ENCODE assay signal across 17 mouse cellular contexts in the genomic region with DNA sequence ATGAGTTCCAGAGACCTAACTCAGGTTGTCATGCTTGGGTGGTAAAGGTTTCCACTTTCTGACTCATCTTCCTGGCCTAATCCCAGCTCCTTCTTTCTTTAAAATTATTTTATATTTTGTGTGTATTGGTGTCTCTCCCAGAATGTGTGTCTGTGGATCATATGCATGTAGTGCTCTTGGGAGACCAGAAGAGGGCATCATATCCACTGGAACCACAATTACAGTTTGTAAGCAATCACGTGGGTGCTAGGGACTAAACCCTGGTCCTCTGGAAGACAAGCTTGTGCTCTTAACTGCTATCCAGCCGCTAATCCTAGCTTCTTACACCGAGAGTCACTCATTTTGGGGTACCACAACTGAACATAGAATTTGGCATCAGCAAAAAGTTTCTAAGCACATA. TPM values are rescaled to one million over a fixed set of nuclear protein-coding genes. Genes with fewer than 3 reads are reported as not detected.
A peak's percentile ranks its signal among the peaks of the same experiment; 100 is the strongest.
DNase-seq lines count a peak whose midpoint lies in the region; ATAC-seq and TF ChIP-seq lines count a peak whose summit lies in the region.
"Had no signal": no experiment of that assay in that cellular context is flagged by ENCODE, and none has a peak within 500 bp of the region (broad histone marks: within the 10 kb centered on the region; RNA-seq: fewer than 3 reads in every experiment).

No protein-coding gene starts in this region.

- TF ChIP-seq EP300 in liver, embryonic 14.5 days (IDR thresholded peaks at IDR 0.05; ENCODE audit: low read depth) = no peak
- no peak for TF ChIP-seq EP300 in CH12.LX (IDR thresholded peaks at IDR 0.05; ENCODE audit: low read length)

- TF ChIP-seq RAD21 in CH12.LX (IDR thresholded peaks at IDR 0.05; ENCODE audit: low read depth, low read length) = peak; percentile 3

- H3K9me3 ChIP-seq in liver, embryonic 14.5 days (ENCODE audit: control insufficient read depth, low read length) = no peaks in the 10 kb centered on the region
- H3K9me3 ChIP-seq in CH12.LX (replicated peaks; ENCODE audit: low read length) = peaks cover 11% of the 10 kb centered on the region
- H3K9me3 ChIP-seq: embryonic facial prominence, embryonic 13.5 days; limb, embryonic 13.5 days; neural tube, embryonic 12.5 days had no signal

- no peak for ATAC-seq in liver, embryonic 14.5 days (ENCODE audit: insufficient read depth)

- H3K4me2 ChIP-seq in liver, embryonic 14.5 days (ENCODE audit: low read depth) = no peak overlapping the region
- H3K4me2 ChIP-seq in CH12.LX (ENCODE audit: insufficient read depth, low read depth, poor library complexity, severe bottlenecking) = no peak overlapping the region
- H3K4me2 ChIP-seq: embryonic facial prominence, embryonic 13.5 days; limb, embryonic 13.5 days; neural tube, embryonic 12.5 days had no signal

- WGBS in liver, embryonic 14.5 days (ENCODE audit: insufficient replicate concordance) = 85% methylated on average over 3 of the region's 3 CpGs

- no peak for DNase-seq in gastrocnemius, adult 2 months
- no peak for DNase-seq in gastrocnemius, adult 18-20 months (ENCODE audit: low spot score)
- DNase-seq in liver, embryonic 14.5 days (ENCODE audit: low read depth in 3 of 3, low spot score in 3 of 3) = no peak
- no peak for DNase-seq in liver
- no peak for DNase-seq in CH12.LX (ENCODE audit: extremely low read depth)
- DNase-seq in left cerebral cortex, adult 18-20 months (ENCODE audit: low spot score in 2 of 2) = no peak
- DNase-seq: adrenal gland, postnatal 14 days; heart, postnatal 14 days; kidney, postnatal 14 days; lung, postnatal 4 days; midbrain, embryonic 14.5 days; thymus, postnatal 4 days had no signal

- H3K4me3 ChIP-seq in gastrocnemius, adult 2 months = no peak overlapping the region
- no peak overlapping the region for H3K4me3 ChIP-seq in liver, embryonic 14.5 days (ENCODE audit: insufficient read depth in 1 of 2, low read depth in 2 of 2, low read length in 2 of 2)
- no peak overlapping the region for H3K4me3 ChIP-seq in CH12.LX (replicated peaks in 1 of 3; ENCODE audit: low read depth in 2 of 3, low read length in 2 of 3, poor library complexity in 1 of 3)
- no peak overlapping the region for H3K4me3 ChIP-seq in cortical plate, adult 2 months (ENCODE audit: insufficient read depth, low read length)
- H3K4me3 ChIP-seq: embryonic facial prominence, embryonic 13.5 days; forebrain, embryonic 10.5 days; limb, embryonic 13.5 days; neural tube, embryonic 12.5 days had no signal

- in situ Hi-C loops in CH12.LX (cut with MboI; ENCODE audit: low pct_ligation_motif_present, low pct_unique_long_range_greater_than_20kb, low sequenced_read_pairs) = loop anchor here (25.0 kb wide), 1 partner anchor 386 kb away; a partner anchor contains a TSS

- no peak overlapping the region for H3K27ac ChIP-seq in gastrocnemius, adult 2 months
- H3K27ac ChIP-seq in liver, embryonic 14.5 days = no peak overlapping the region
- no peak overlapping the region for H3K27ac ChIP-seq in CH12.LX (ENCODE audit: insufficient read depth, low read depth)
- no peak overlapping the region for H3K27ac ChIP-seq in cortical plate, adult 2 months (ENCODE audit: insufficient read depth, low read length)
- H3K27ac ChIP-seq: embryonic facial prominence, embryonic 13.5 days; forebrain, embryonic 10.5 days; limb, embryonic 13.5 days; neural tube, embryonic 12.5 days had no signal

- peaks cover 20% of the 10 kb centered on the region for H3K79me2 ChIP-seq in CH12.LX (replicated peaks; ENCODE audit: control insufficient read depth, extremely low read depth, insufficient read depth, poor library complexity, severe bottlenecking)

- TF ChIP-seq CTCF in gastrocnemius, adult 2 months (IDR thresholded peaks at IDR 0.05) = peak; percentile 39; the same call in 1 of the 2 replicates
- TF ChIP-seq CTCF in liver, embryonic 14.5 days (IDR thresholded peaks at IDR 0.05; ENCODE audit: low read depth) = peak; percentile 46; the same call in 1 of the 2 replicates
- TF ChIP-seq CTCF in CH12.LX (conservative IDR thresholded peaks at IDR 0.05 in 1 of 2, IDR thresholded peaks at IDR 0.05 in 1 of 2; ENCODE audit: low read depth in 2 of 2, low read length in 2 of 2) = peak in 1 of 2 experiments; percentile 29; a peak in 2 of 4 replicates
- TF ChIP-seq CTCF in cortical plate, adult 2 months (IDR thresholded peaks at IDR 0.05; ENCODE audit: extremely low read depth, insufficient read depth, low read length) = peak; percentile 8; the same call in 1 of the 2 replicates

- no peak for TF ChIP-seq POLR2A in CH12.LX (IDR thresholded peaks at IDR 0.05; ENCODE audit: low read depth, low read length)
- TF ChIP-seq POLR2A in cortical plate, adult 2 months (IDR thresholded peaks at IDR 0.05; ENCODE audit: extremely low read depth, insufficient read depth, low read length) = no peak

- H3K9ac ChIP-seq in liver, embryonic 14.5 days (replicated peaks) = no peak overlapping the region
- H3K9ac ChIP-seq in CH12.LX (ENCODE audit: insufficient read depth, low read depth) = no peak overlapping the region
- H3K9ac ChIP-seq: embryonic facial prominence, embryonic 13.5 days; limb, embryonic 13.5 days; neural tube, embryonic 12.5 days had no signal

- dilution Hi-C loops in CH12.LX (cut with MboI; ENCODE audit: extremely low pct_ligation_motif_present, extremely low pct_unique_long_range_greater_than_20kb, low sequenced_read_pairs) = no loop called here

- no peaks in the 10 kb centered on the region for H3K27me3 ChIP-seq in liver, embryonic 14.5 days (ENCODE audit: control insufficient read depth, insufficient read depth, low read length)
- H3K27me3 ChIP-seq in CH12.LX (replicated peaks) = no peaks in the 10 kb centered on the region
- H3K27me3 ChIP-seq: embryonic facial prominence, embryonic 13.5 days; limb, embryonic 13.5 days; neural tube, embryonic 12.5 days had no signal

- H3K36me3 ChIP-seq in liver, embryonic 14.5 days (replicated peaks; ENCODE audit: control insufficient read depth, insufficient read depth, low read depth) = peaks cover 27% of the 10 kb centered on the region
- H3K36me3 ChIP-seq in CH12.LX (replicated peaks in 1 of 2; ENCODE audit: control insufficient read depth in 1 of 2, insufficient read depth in 1 of 2, low read length in 1 of 2) = peaks cover 33 to 50% of the 10 kb centered on the region in 2 experiments

- H3K4me1 ChIP-seq in liver, embryonic 14.5 days (replicated peaks; ENCODE audit: control insufficient read depth in 2 of 2, insufficient read depth in 2 of 2, low read length in 1 of 2) = peaks cover 0 to 5% of the 10 kb centered on the region in 2 experiments; a peak in 1 of 4 replicates
- peaks cover 0 to 8% of the 10 kb centered on the region in 2 experiments; a peak in 1 of 4 replicates for H3K4me1 ChIP-seq in CH12.LX (ENCODE audit: control insufficient read depth in 1 of 2, insufficient read depth in 2 of 2)
- no peaks in the 10 kb centered on the region; the same call in 1 of the 2 replicates for H3K4me1 ChIP-seq in cortical plate, adult 2 months (ENCODE audit: control insufficient read depth, insufficient read depth, low read length)
- H3K4me1 ChIP-seq: neural tube, embryonic 12.5 days had no signal

- intact Hi-C loops in gastrocnemius, adult 2 months (cut with DNase I) = no loop called here

TF ChIP-seq in CH12.LX, 34 proteins besides CTCF, POLR2A, EP300 and RAD21:
- TF ChIP-seq KAT2A (IDR thresholded peaks at IDR 0.05; ENCODE audit: insufficient replicate concordance, low read length) = no peak
- TF ChIP-seq CHD1 (IDR thresholded peaks at IDR 0.05; ENCODE audit: low read depth, low read length) = no peak
- no peak for TF ChIP-seq GABPA (IDR thresholded peaks at IDR 0.05; ENCODE audit: insufficient replicate concordance, low read depth, low read length)
- TF ChIP-seq ETS1 (conservative IDR thresholded peaks at IDR 0.05; ENCODE audit: low read depth, low read length) = no peak
- TF ChIP-seq ZMIZ1 (IDR thresholded peaks at IDR 0.05; ENCODE audit: low read depth, low read length) = no peak
- TF ChIP-seq NRF1 (IDR thresholded peaks at IDR 0.05; ENCODE audit: low read depth, low read length) = no peak
- TF ChIP-seq MYC (IDR thresholded peaks at IDR 0.05; ENCODE audit: low read depth, low read length) = no peak
- TF ChIP-seq MAFK (IDR thresholded peaks at IDR 0.05; ENCODE audit: insufficient replicate concordance, low read length) = no peak
- TF ChIP-seq NELFE (IDR thresholded peaks at IDR 0.05; ENCODE audit: low read depth, low read length) = no peak
- TF ChIP-seq UBTF (IDR thresholded peaks at IDR 0.05; ENCODE audit: low read depth, low read length) = no peak
- no peak for TF ChIP-seq MAZ (IDR thresholded peaks at IDR 0.05; ENCODE audit: low read depth, low read length)
- TF ChIP-seq ZNF384 (IDR thresholded peaks at IDR 0.05; ENCODE audit: low read depth, low read length) = no peak

RNA-seq across cellular contexts. Expression of a gene that starts 2.8 kb away (rescaled TPM):
- 10 to 100 TPM; 22.0 to 26.8 TPM for total RNA-seq in gastrocnemius, adult 2 months (2021)
- 10 to 100 TPM; 21.6 to 26.4 TPM for total RNA-seq in gastrocnemius, adult 18-20 months (2021)
- 16.0 and 28.1 TPM in 2 replicates for polyA plus RNA-seq in liver, embryonic 14.5 days (2012; rRNA removed)
- 48.9 and 55.0 TPM in 2 replicates for polyA plus RNA-seq in liver, embryonic 14.5 days (2014; fragmentation: Nextera tagmentation; extraction: Ambion mirVana)
- total RNA-seq in CH12.LX (2012; rRNA removed) (71.0 and 74.2 TPM in 2 replicates), CH12.LX (2014; rRNA removed) (154 and 158 TPM in 2 replicates)
- polyA plus RNA-seq in CH12.LX (2012; ENCODE audit: insufficient read length, low read depth) = 101 and 114 TPM in 2 replicates
- polyA plus RNA-seq in cortical plate, adult 2 months (2012; rRNA removed) = 38.9 and 39.4 TPM in 2 replicates
- total RNA-seq in left cerebral cortex, adult 18-20 months (2021) = 10 to 100 TPM; 58.7 to 61.6 TPM

RNA-seq across cellular contexts. Expression of a gene that starts 24.2 kb away (rescaled TPM):
- total RNA-seq in gastrocnemius, adult 2 months (2021) = 10 to 100 TPM; 95.8 to 100.0 TPM
- 100 to 1,000 TPM in 1 of 2 experiments, 10 to 100 TPM in 1; 97.6 to 106 TPM for total RNA-seq in gastrocnemius, adult 18-20 months (2021)
- 94.7 and 146 TPM in 2 replicates for polyA plus RNA-seq in liver, embryonic 14.5 days (2012; rRNA removed)
- 281 and 289 TPM in 2 replicates for polyA plus RNA-seq in liver, embryonic 14.5 days (2014; fragmentation: Nextera tagmentation; extraction: Ambion mirVana)
- total RNA-seq in CH12.LX (2012; rRNA removed) (297 and 340 TPM in 2 replicates), CH12.LX (2014; rRNA removed) (706 and 745 TPM in 2 replicates)
- polyA plus RNA-seq in CH12.LX (2012; ENCODE audit: insufficient read length, low read depth) = 372 and 393 TPM in 2 replicates
- 154 and 156 TPM in 2 replicates for polyA plus RNA-seq in cortical plate, adult 2 months (2012; rRNA removed)
- 100 to 1,000 TPM; 107 to 109 TPM for total RNA-seq in left cerebral cortex, adult 18-20 months (2021)
